Mouse (Mus musculus) forebrain, embryonic 16.5 days (tissue): ENCODE results near the gene Lima1. TPM values are rescaled to one million over a fixed set of nuclear protein-coding genes. Genes with fewer than 3 reads are reported as not detected.

ENCODE experiments used
- ATAC-seq: fragments of 200-750 bp; cut with Nextera tagmentation; 2 replicates; pipeline ENCODE4 v1.8.0; 2017; ENCODE audit warnings: mild to moderate bottlenecking, moderate library complexity
- H3K27ac ChIP-seq: fragments of 300-500 bp; sonication (generic); 2 replicates; pipeline ENCODE4 v1.5.1; 2014; ENCODE audit warnings: low read length, control low read depth
- H3K27me3 ChIP-seq: fragments of 300-500 bp; sonication (generic); replicated peaks from 2 replicates; pipeline ENCODE4 v1.6.1; 2014; ENCODE audit warnings: low read length; ENCODE audit not compliant: control insufficient read depth, insufficient read depth
- H3K36me3 ChIP-seq: fragments of 300-500 bp; sonication (generic); 2 replicates; pipeline ENCODE4 v1.6.1; 2014; ENCODE audit not compliant: control insufficient read depth, insufficient read depth
- H3K4me1 ChIP-seq: fragments of 300-500 bp; sonication (generic); replicated peaks from 2 replicates; pipeline ENCODE4 v1.6.1; 2014; ENCODE audit warnings: low read length; ENCODE audit not compliant: control insufficient read depth, insufficient read depth
- H3K4me2 ChIP-seq: fragments of 300-500 bp; sonication (generic); 2 replicates; pipeline ENCODE4 v1.6.1; 2014; ENCODE audit warnings: mild to moderate bottlenecking, low read length, control low read depth
- H3K4me3 ChIP-seq: fragments of 300-500 bp; sonication (generic); replicated peaks from 2 replicates; pipeline ENCODE4 v1.5.1; 2014; ENCODE audit warnings: mild to moderate bottlenecking, low read length, control low read depth
- H3K9ac ChIP-seq: fragments of 300-500 bp; sonication (generic); replicated peaks from 2 replicates; pipeline ENCODE4 v1.6.1; 2014; ENCODE audit warnings: low read depth, low read length, control low read depth
- H3K9me3 ChIP-seq: fragments of 300-500 bp; sonication (generic); 2 replicates; pipeline ENCODE4 v1.6.1; 2016; ENCODE audit warnings: low read length; ENCODE audit not compliant: control insufficient read depth
- WGBS: fragments of 180-500 bp; shearing (Covaris S2); extraction: QIAGEN DNeasy Blood & Tissue Kit; methylation state at CpG from one replicate; pipeline ENCODE4 v1.1.7; 2014; 5-methylcytosine and 5-hydroxymethylcytosine counted together
- polyA plus RNA-seq: library from polyadenylated mRNA; unstranded; fragments of >200 nt; fragmentation: Nextera tagmentation; extraction: Ambion mirVana; gene quantifications from 2 replicates; pipeline ENCODE4 v1.2.1, GENCODE M21; 2015

The Lima1 gene
- polyA plus RNA-seq, 1 experiment from 2014 or later, result 38.0 TPM

DNA sequence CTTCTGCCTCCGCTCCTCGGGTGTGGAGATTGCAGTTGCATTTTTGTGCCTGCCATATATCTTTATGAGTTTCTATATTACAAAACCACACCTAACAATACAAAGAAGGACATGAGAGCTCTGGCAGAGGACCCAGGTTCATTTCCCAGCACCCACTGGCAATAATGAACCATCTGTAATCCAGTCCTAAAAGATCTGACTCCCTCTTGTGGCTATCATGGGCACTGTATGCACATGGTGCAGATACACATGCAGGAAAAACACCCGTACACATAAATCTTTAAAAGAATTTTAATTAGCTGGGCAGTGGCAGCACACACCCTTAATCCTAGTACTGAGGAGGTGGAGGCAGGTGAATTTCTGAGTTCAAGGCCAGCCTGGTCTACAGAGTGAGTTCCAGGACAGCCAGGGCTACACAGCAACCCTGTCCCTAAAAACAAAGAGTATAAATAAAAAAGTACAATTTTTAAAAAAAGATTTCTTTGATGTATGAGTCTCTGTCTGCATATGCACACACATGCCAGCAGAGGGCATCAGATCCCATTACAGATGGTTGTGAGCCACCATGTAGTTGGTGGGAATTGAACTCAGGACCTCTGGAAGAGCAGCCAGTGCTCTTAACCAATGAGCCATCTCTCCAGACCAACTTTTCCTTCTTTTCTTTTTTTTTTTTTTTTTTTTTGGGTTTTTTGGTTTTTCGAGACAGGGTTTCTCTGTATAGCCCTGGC is 146.0 kb downstream of the Lima1 start:
- no peak overlapping the region for H3K27ac ChIP-seq
- H3K4me3 ChIP-seq, result no peak overlapping the region
- peaks cover 19% of the 10 kb centered on the region for H3K4me1 ChIP-seq
- H3K9ac ChIP-seq, result no peak overlapping the region
- ATAC-seq, result no peak
- WGBS, result 96% methylated on average over 3 of the region's 4 CpGs
- H3K4me2 ChIP-seq, result no peak overlapping the region
- peaks cover 13% of the 10 kb centered on the region for H3K36me3 ChIP-seq
- H3K9me3 ChIP-seq, result 0 out of 2 replicates have a peak, but pooled peaks cover 3% of the 10 kb centered on the region
- H3K27me3 ChIP-seq, result no peaks in the 10 kb centered on the region

Other genes with a start within 250 kb of the Lima1 start
- gene Racgap1, start 223.8 kb downstream of the Lima1 start, polyA plus RNA-seq, result 94.4 and 113 TPM in 2 replicates
- gene Asic1, start 205.1 kb downstream of the Lima1 start, polyA plus RNA-seq, result 26.2 and 37.4 TPM in 2 replicates
- gene Smarcd1, start 173.3 kb downstream of the Lima1 start, polyA plus RNA-seq, result 111 and 116 TPM in 2 replicates
- gene Gm17349, start 170.0 kb downstream of the Lima1 start, polyA plus RNA-seq, result not detected in 2 replicates
- gene Gpd1, start 157.9 kb downstream of the Lima1 start, polyA plus RNA-seq, result 2.4 and 2.9 TPM in 2 replicates
- gene Cox14, start 149.8 kb downstream of the Lima1 start, polyA plus RNA-seq, result 151 and 164 TPM in 2 replicates
- 74.7 and 77.9 TPM in 2 replicates for gene Cers5, start 102.6 kb downstream of the Lima1 start, polyA plus RNA-seq
- not detected in 2 replicates for gene Fam186a, start 91.6 kb upstream of the Lima1 start, polyA plus RNA-seq
- 27.4 and 31.5 TPM in 2 replicates for gene Larp4, start 94.6 kb upstream of the Lima1 start, polyA plus RNA-seq
- gene Dip2b, start 163.2 kb upstream of the Lima1 start, polyA plus RNA-seq, result 19.2 and 21.1 TPM in 2 replicates